Mouse (Mus musculus) limb, embryonic 13.5 days (tissue): ENCODE measurements around the gene Gm20388. TPM values are rescaled to one million over a fixed set of nuclear protein-coding genes. Genes with fewer than 3 reads are reported as not detected.

Source experiments
- ATAC-seq: fragments of 200-750 bp; cut with Nextera tagmentation; 2 replicates; pipeline ENCODE4 v1.8.0; 2017; ENCODE audit warnings: low read depth, moderate number of reproducible peaks, moderate TSS enrichment; ENCODE audit not compliant: low FRiP score
- H3K27ac ChIP-seq: fragments of 300-500 bp; sonication (generic); 2 replicates; pipeline ENCODE4 v1.5.1; 2015; ENCODE audit warnings: inconsistent platforms, mild to moderate bottlenecking, moderate library complexity
- H3K27me3 ChIP-seq: fragments of 300-500 bp; sonication (generic); 2 replicates; pipeline ENCODE4 v1.6.1; 2015; ENCODE audit warnings: mild to moderate bottlenecking, inconsistent platforms
- H3K36me3 ChIP-seq: fragments of 300-500 bp; sonication (generic); 2 replicates; pipeline ENCODE4 v1.6.1; 2015; ENCODE audit warnings: inconsistent platforms, mild to moderate bottlenecking, moderate library complexity
- H3K4me1 ChIP-seq: fragments of 300-500 bp; sonication (generic); 2 replicates; pipeline ENCODE4 v1.6.1; 2015; ENCODE audit warnings: inconsistent platforms
- H3K4me2 ChIP-seq: fragments of 300-500 bp; sonication (generic); replicated peaks from 2 replicates; pipeline ENCODE4 v1.6.1; 2015; ENCODE audit warnings: inconsistent platforms, mild to moderate bottlenecking, moderate library complexity
- H3K4me3 ChIP-seq: fragments of 300-500 bp; sonication (generic); 2 replicates; pipeline ENCODE4 v1.5.1; 2015; ENCODE audit warnings: moderate library complexity, mild to moderate bottlenecking, inconsistent platforms
- H3K9ac ChIP-seq: fragments of 300-500 bp; sonication (generic); 2 replicates; pipeline ENCODE4 v1.6.1; 2015; ENCODE audit warnings: mild to moderate bottlenecking, inconsistent platforms
- H3K9me3 ChIP-seq: fragments of 300-500 bp; sonication (generic); 2 replicates; pipeline ENCODE4 v1.6.1; 2016; ENCODE audit warnings: inconsistent platforms
- WGBS: fragments of 180-500 bp; shearing (Covaris S2); methylation state at CpG from one replicate; pipeline ENCODE4 v1.1.7; 2015; 5-methylcytosine and 5-hydroxymethylcytosine counted together
- polyA plus RNA-seq: library from polyadenylated mRNA; unstranded; fragments of >200 nt; fragmentation: Nextera tagmentation; extraction: Ambion mirVana; gene quantifications from 2 replicates; pipeline ENCODE4 v1.2.1, GENCODE M21; 2015

The Gm20388 gene
- polyA plus RNA-seq, 1 experiment from 2014 or later = 7.1 TPM

GRCm38 (mm10) chr8:121829048-121829776 is 1918.6 kb downstream of the Gm20388 start, which contains the start of gene Klhdc4:
Gene Klhdc4 (minus strand): TSS chr8:121829569.
- Histone ChIP-seq H3K4me1 (peaks cover 13% of the 10 kb centered on the region), H3K4me3 (peak within 1 kb of the TSS; percentile 91), H3K36me3 (no peaks in the 10 kb centered on the region), H3K27me3 (0 out of 2 replicates have a peak, but pooled peaks cover 4% of the 10 kb centered on the region), H3K9ac (peak within 1 kb of the TSS; percentile 89), H3K4me2 (peak within 1 kb of the TSS; percentile 97), H3K27ac (no peak within 1 kb of the TSS), H3K9me3 (no peaks in the 10 kb centered on the region)
- under 1% methylated on average over 68 of the region's 68 CpGs for WGBS
- peak; percentile 94 for ATAC-seq

- Histone ChIP-seq H3K36me3 (no peaks in the 10 kb centered on the region), H3K4me2 (peak overlapping the region; percentile 97), H3K27me3 (0 out of 2 replicates have a peak, but pooled peaks cover 4% of the 10 kb centered on the region), H3K27ac (no peak overlapping the region), H3K9me3 (no peaks in the 10 kb centered on the region), H3K4me1 (peaks cover 13% of the 10 kb centered on the region), H3K4me3 (peak overlapping the region; percentile 91), H3K9ac (peak overlapping the region; percentile 89)
- ATAC-seq = peak; percentile 51
- 21% methylated on average over 18 of the region's 18 CpGs for WGBS
Observed at GRCm38 (mm10) chr8:121829777-121830362, 1919.2 kb downstream of the Gm20388 start.

GRCm38 (mm10) chr8:121832061-121832460 is 1921.4 kb downstream of the Gm20388 start:
- Histone ChIP-seq H3K4me3 (no peak overlapping the region), H3K9ac (no peak overlapping the region), H3K36me3 (no peaks in the 10 kb centered on the region), H3K27ac (no peak overlapping the region), H3K27me3 (0 out of 2 replicates have a peak, but pooled peaks cover 4% of the 10 kb centered on the region), H3K4me1 (peaks cover 13% of the 10 kb centered on the region), H3K9me3 (no peaks in the 10 kb centered on the region), H3K4me2 (no peak overlapping the region)
- no peak for ATAC-seq
- 67% methylated on average over 2 of the region's 2 CpGs for WGBS

GRCm38 (mm10) chr8:121832503-121832902 is 1921.9 kb downstream of the Gm20388 start:
- WGBS = 17% methylated on average over 6 of the region's 6 CpGs
- 0 out of 2 replicates have a peak, but pooled peaks cover 4% of the 10 kb centered on the region for H3K27me3 ChIP-seq
- ATAC-seq = no peak
- no peak overlapping the region for H3K9ac ChIP-seq
- H3K4me3 ChIP-seq = no peak overlapping the region
- H3K4me1 ChIP-seq = peaks cover 13% of the 10 kb centered on the region
- H3K4me2 ChIP-seq = no peak overlapping the region
- H3K27ac ChIP-seq = no peak overlapping the region
- no peaks in the 10 kb centered on the region for H3K36me3 ChIP-seq
- no peaks in the 10 kb centered on the region for H3K9me3 ChIP-seq

- no peak overlapping the region for H3K9ac ChIP-seq
- no peaks in the 10 kb centered on the region for H3K27me3 ChIP-seq
- H3K4me2 ChIP-seq = no peak overlapping the region
- no peak overlapping the region for H3K4me3 ChIP-seq
- WGBS = 55% methylated on average over 8 of the region's 8 CpGs
- no peak for ATAC-seq
- no peak overlapping the region for H3K27ac ChIP-seq
- H3K4me1 ChIP-seq = no peaks in the 10 kb centered on the region
- H3K9me3 ChIP-seq = no peaks in the 10 kb centered on the region
- H3K36me3 ChIP-seq = no peaks in the 10 kb centered on the region
Observed at GRCm38 (mm10) chr8:121841242-121841641, 1930.6 kb downstream of the Gm20388 start.

- H3K4me1 ChIP-seq = no peaks in the 10 kb centered on the region
- H3K27me3 ChIP-seq = no peaks in the 10 kb centered on the region
- ATAC-seq = no peak
- 88% methylated on average over 8 of the region's 8 CpGs for WGBS
- no peak overlapping the region for H3K27ac ChIP-seq
- H3K4me3 ChIP-seq = no peak overlapping the region
- H3K9me3 ChIP-seq = no peaks in the 10 kb centered on the region
- H3K9ac ChIP-seq = no peak overlapping the region
- H3K4me2 ChIP-seq = no peak overlapping the region
- H3K36me3 ChIP-seq = no peaks in the 10 kb centered on the region
Observed at GRCm38 (mm10) chr8:121842064-121842955, 1931.7 kb downstream of the Gm20388 start.

- Histone ChIP-seq H3K9me3 (no peaks in the 10 kb centered on the region), H3K4me2 (no peak overlapping the region), H3K9ac (no peak overlapping the region), H3K27ac (no peak overlapping the region), H3K4me1 (no peaks in the 10 kb centered on the region), H3K27me3 (no peaks in the 10 kb centered on the region; the same call in 1 of the 2 replicates), H3K36me3 (no peaks in the 10 kb centered on the region), H3K4me3 (no peak overlapping the region)
- no peak for ATAC-seq
- WGBS = 79% methylated on average over 3 of the region's 3 CpGs
Observed at GRCm38 (mm10) chr8:121843184-121843733, 1932.6 kb downstream of the Gm20388 start.

- Histone ChIP-seq H3K4me3 (no peak overlapping the region), H3K9me3 (no peaks in the 10 kb centered on the region), H3K9ac (no peak overlapping the region), H3K4me2 (no peak overlapping the region), H3K36me3 (no peaks in the 10 kb centered on the region), H3K27ac (no peak overlapping the region), H3K27me3 (no peaks in the 10 kb centered on the region; the same call in 1 of the 2 replicates), H3K4me1 (no peaks in the 10 kb centered on the region)
- 58% methylated on average over 6 of the region's 7 CpGs for WGBS
- ATAC-seq = no peak
Observed at GRCm38 (mm10) chr8:121844765-121845164, 1934.1 kb downstream of the Gm20388 start.

- H3K9ac ChIP-seq = no peak overlapping the region
- no peak overlapping the region for H3K4me3 ChIP-seq
- no peaks in the 10 kb centered on the region for H3K9me3 ChIP-seq
- no peak overlapping the region for H3K27ac ChIP-seq
- no peaks in the 10 kb centered on the region; the same call in 1 of the 2 replicates for H3K27me3 ChIP-seq
- H3K36me3 ChIP-seq = no peaks in the 10 kb centered on the region
- ATAC-seq = no peak
- H3K4me1 ChIP-seq = peaks cover 6% of the 10 kb centered on the region
- no peak overlapping the region for H3K4me2 ChIP-seq
Observed at GRCm38 (mm10) chr8:121846815-121847214, 1936.2 kb downstream of the Gm20388 start.

GRCm38 (mm10) chr8:121847261-121847822 is 1936.7 kb downstream of the Gm20388 start:
- ATAC-seq = no peak
- H3K4me2 ChIP-seq = no peak overlapping the region
- peaks cover 6% of the 10 kb centered on the region for H3K4me1 ChIP-seq
- H3K9ac ChIP-seq = no peak overlapping the region
- no peak overlapping the region for H3K27ac ChIP-seq
- H3K36me3 ChIP-seq = no peaks in the 10 kb centered on the region
- H3K4me3 ChIP-seq = no peak overlapping the region
- H3K27me3 ChIP-seq = no peaks in the 10 kb centered on the region; the same call in 1 of the 2 replicates
- 74% methylated on average over 10 of the region's 10 CpGs for WGBS
- no peaks in the 10 kb centered on the region for H3K9me3 ChIP-seq

GRCm38 (mm10) chr8:121847987-121848386 is 1937.3 kb downstream of the Gm20388 start:
- Histone ChIP-seq H3K4me3 (no peak overlapping the region), H3K9me3 (no peaks in the 10 kb centered on the region), H3K36me3 (no peaks in the 10 kb centered on the region), H3K9ac (no peak overlapping the region), H3K4me1 (peaks cover 6% of the 10 kb centered on the region), H3K4me2 (no peak overlapping the region), H3K27me3 (no peaks in the 10 kb centered on the region; the same call in 1 of the 2 replicates), H3K27ac (no peak overlapping the region)
- no peak for ATAC-seq
- 60% methylated on average over 6 of the region's 6 CpGs for WGBS
